Mouse (Mus musculus): Measurements from ENCODE around the gene Pdia3. TPM values are rescaled to one million over a fixed set of nuclear protein-coding genes. Genes with fewer than 3 reads are reported as not detected.

Gene Pdia3
- total and polyA plus RNA-seq, 2 experiments from 2014 or later, result 44.2 to 211 TPM

- DNase-seq (ENCODE audit: low spot score), result peak; percentile 59
- WGBS, result 16% methylated on average over 8 of the region's 8 CpGs
- H3K27ac ChIP-seq (ENCODE audit: low read depth), result no peak overlapping the region
Measured at GRCm38 (mm10) chr2:121396624-121397023, 17.0 kb upstream of the Pdia3 start.

GRCm38 (mm10) chr2:121403296-121403695 is 10.3 kb upstream of the Pdia3 start:
- Histone ChIP-seq H3K4me2 (ENCODE audit: low read depth, low read length) (no peak overlapping the region), H3K4me1 (ENCODE audit: control insufficient read depth, insufficient read depth) (no peaks in the 10 kb centered on the region), H3K27ac (ENCODE audit: low read depth) (no peak overlapping the region), H3K36me3 (replicated peaks; ENCODE audit: control insufficient read depth, insufficient read depth, low read length) (no peaks in the 10 kb centered on the region), H3K27me3 (ENCODE audit: control insufficient read depth, insufficient read depth, low read length) (no peaks in the 10 kb centered on the region), H3K4me3 (ENCODE audit: low read depth, low read length) (no peak overlapping the region), H3K9me3 (replicated peaks; ENCODE audit: control insufficient read depth, low read length) (no peaks in the 10 kb centered on the region), H3K9ac (replicated peaks; ENCODE audit: low read depth, low read length) (no peak overlapping the region)
- no peak for DNase-seq (ENCODE audit: low spot score)
- ATAC-seq (ENCODE audit: insufficient read depth, low read depth), result no peak
- no peak for TF ChIP-seq CTCF (IDR thresholded peaks at IDR 0.05; ENCODE audit: low read depth)
- no peak for TF ChIP-seq EP300 (IDR thresholded peaks at IDR 0.05; ENCODE audit: low read depth)

More at GRCm38 (mm10) chr2:121396624-121397023, 17.0 kb upstream of the Pdia3 start:
- no peak for ATAC-seq (ENCODE audit: insufficient read depth, low read depth)
- no peak overlapping the region for H3K4me3 ChIP-seq (ENCODE audit: low read depth, low read length)
- no peaks in the 10 kb centered on the region for H3K9me3 ChIP-seq (replicated peaks; ENCODE audit: control insufficient read depth, low read length)
- H3K4me1 ChIP-seq (ENCODE audit: control insufficient read depth, insufficient read depth), result no peaks in the 10 kb centered on the region
- no peak overlapping the region for H3K4me2 ChIP-seq (ENCODE audit: low read depth, low read length)
- TF ChIP-seq EP300 (IDR thresholded peaks at IDR 0.05; ENCODE audit: low read depth) (no peak), CTCF (IDR thresholded peaks at IDR 0.05; ENCODE audit: low read depth) (peak; percentile 74)
- H3K27me3 ChIP-seq (ENCODE audit: control insufficient read depth, insufficient read depth, low read length), result no peaks in the 10 kb centered on the region
- H3K36me3 ChIP-seq (replicated peaks; ENCODE audit: control insufficient read depth, insufficient read depth, low read length), result no peaks in the 10 kb centered on the region
- no peak overlapping the region for H3K9ac ChIP-seq (replicated peaks; ENCODE audit: low read depth, low read length)

GRCm38 (mm10) chr2:121408160-121408559 is 5.4 kb upstream of the Pdia3 start:
- H3K4me3 ChIP-seq (ENCODE audit: low read depth, low read length), result no peak overlapping the region
- DNase-seq (ENCODE audit: low spot score), result no peak
- H3K27me3 ChIP-seq (ENCODE audit: control insufficient read depth, insufficient read depth, low read length), result no peaks in the 10 kb centered on the region
- no peaks in the 10 kb centered on the region for H3K9me3 ChIP-seq (replicated peaks; ENCODE audit: control insufficient read depth, low read length)
- TF ChIP-seq EP300 (IDR thresholded peaks at IDR 0.05; ENCODE audit: low read depth), result no peak
- TF ChIP-seq CTCF (IDR thresholded peaks at IDR 0.05; ENCODE audit: low read depth), result peak; percentile 43
- no peaks in the 10 kb centered on the region for H3K36me3 ChIP-seq (replicated peaks; ENCODE audit: control insufficient read depth, insufficient read depth, low read length)
- H3K4me2 ChIP-seq (ENCODE audit: low read depth, low read length), result no peak overlapping the region
- no peak overlapping the region for H3K27ac ChIP-seq (ENCODE audit: low read depth)
- no peaks in the 10 kb centered on the region; the same call in 1 of the 2 replicates for H3K4me1 ChIP-seq (ENCODE audit: control insufficient read depth, insufficient read depth)
- ATAC-seq (ENCODE audit: insufficient read depth, low read depth), result no peak
- 38% methylated on average over 4 of the region's 4 CpGs for WGBS
- H3K9ac ChIP-seq (replicated peaks; ENCODE audit: low read depth, low read length), result no peak overlapping the region

- Histone ChIP-seq H3K4me1 (ENCODE audit: control insufficient read depth, insufficient read depth) (peaks cover 19% of the 10 kb centered on the region; the same call in 1 of the 2 replicates), H3K4me2 (ENCODE audit: low read depth, low read length) (peak overlapping the region; percentile 72), H3K27ac (ENCODE audit: low read depth) (peak overlapping the region; percentile 97), H3K27me3 (ENCODE audit: control insufficient read depth, insufficient read depth, low read length) (no peaks in the 10 kb centered on the region), H3K9me3 (replicated peaks; ENCODE audit: control insufficient read depth, low read length) (no peaks in the 10 kb centered on the region), H3K9ac (replicated peaks; ENCODE audit: low read depth, low read length) (peak overlapping the region; percentile 91), H3K36me3 (replicated peaks; ENCODE audit: control insufficient read depth, insufficient read depth, low read length) (peaks cover 6% of the 10 kb centered on the region; the same call in 1 of the 2 replicates), H3K4me3 (ENCODE audit: low read depth, low read length) (peak overlapping the region; percentile 80)
- 4% methylated on average over 4 of the region's 4 CpGs for WGBS
- DNase-seq (ENCODE audit: low spot score) (no peak), ATAC-seq (ENCODE audit: insufficient read depth, low read depth) (no peak)
- TF ChIP-seq CTCF (IDR thresholded peaks at IDR 0.05; ENCODE audit: low read depth) (no peak), EP300 (IDR thresholded peaks at IDR 0.05; ENCODE audit: low read depth) (no peak)
Measured at GRCm38 (mm10) chr2:121412843-121413386, 660 bp upstream of the Pdia3 start.

GRCm38 (mm10) chr2:121414139-121414685 is 637 bp downstream of the Pdia3 start:
- Histone ChIP-seq H3K27ac (ENCODE audit: low read depth) (peak overlapping the region; percentile 97), H3K9ac (replicated peaks; ENCODE audit: low read depth, low read length) (peak overlapping the region; percentile 91), H3K27me3 (ENCODE audit: control insufficient read depth, insufficient read depth, low read length) (no peaks in the 10 kb centered on the region), H3K4me3 (ENCODE audit: low read depth, low read length) (peak overlapping the region; percentile 80), H3K36me3 (replicated peaks; ENCODE audit: control insufficient read depth, insufficient read depth, low read length) (peaks cover 19% of the 10 kb centered on the region), H3K4me1 (ENCODE audit: control insufficient read depth, insufficient read depth) (peaks cover 19% of the 10 kb centered on the region; the same call in 1 of the 2 replicates), H3K9me3 (replicated peaks; ENCODE audit: control insufficient read depth, low read length) (no peaks in the 10 kb centered on the region), H3K4me2 (ENCODE audit: low read depth, low read length) (peak overlapping the region; percentile 72)
- 0% methylated on average over 32 of the region's 32 CpGs for WGBS
- TF ChIP-seq EP300 (IDR thresholded peaks at IDR 0.05; ENCODE audit: low read depth) (no peak), CTCF (IDR thresholded peaks at IDR 0.05; ENCODE audit: low read depth) (no peak)
- DNase-seq (ENCODE audit: low spot score), result peak; percentile 27
- peak; percentile 10 for ATAC-seq (ENCODE audit: insufficient read depth, low read depth)

Data from heart, postnatal 0 days (tissue).